Mouse (Mus musculus) c-Kit-negative CD71-positive TER-119-positive erythroid progenitor cells, embryonic 14.5 days (primary cell): ENCODE measurements around the gene Sec31a.
A peak's percentile ranks its signal among the peaks of the same experiment; 100 is the strongest.

Source experiments
- DNase-seq: peaks from one replicate; pipeline ENCODE4 v3.0.0-alpha.2; 2013; ENCODE audit warnings: low read depth, low spot score

Sec31a gene

GRCm38 (mm10) chr5:100408485-100408884 lies 7.5 kb downstream of the Sec31a start:
- no peak for DNase-seq

- DNase-seq = no peak
Observed at GRCm38 (mm10) chr5:100396753-100397152, 19.3 kb downstream of the Sec31a start.

DNA sequence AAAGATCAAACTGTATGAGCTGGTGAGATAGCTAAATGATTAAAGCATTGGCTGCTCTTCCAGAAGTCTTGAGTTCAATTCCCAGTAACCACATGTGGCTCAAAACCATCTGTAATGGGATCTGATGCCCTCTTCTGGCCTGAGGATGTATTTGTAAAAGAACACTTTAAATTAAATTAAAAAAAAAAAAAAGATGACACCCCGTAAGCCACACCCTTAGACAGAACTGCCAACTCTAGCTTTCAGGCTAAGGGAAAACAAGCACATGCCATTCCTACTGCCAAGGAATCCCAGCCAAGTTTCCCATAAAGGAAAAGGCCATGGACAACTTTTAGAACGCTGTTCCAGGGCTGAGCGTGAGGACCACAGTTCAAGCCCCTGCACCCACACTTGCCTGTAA lies 22.4 kb downstream of the Sec31a start:
- no peak for DNase-seq

- DNase-seq = no peak
Observed at GRCm38 (mm10) chr5:100392436-100392955, 23.5 kb downstream of the Sec31a start.

DNA sequence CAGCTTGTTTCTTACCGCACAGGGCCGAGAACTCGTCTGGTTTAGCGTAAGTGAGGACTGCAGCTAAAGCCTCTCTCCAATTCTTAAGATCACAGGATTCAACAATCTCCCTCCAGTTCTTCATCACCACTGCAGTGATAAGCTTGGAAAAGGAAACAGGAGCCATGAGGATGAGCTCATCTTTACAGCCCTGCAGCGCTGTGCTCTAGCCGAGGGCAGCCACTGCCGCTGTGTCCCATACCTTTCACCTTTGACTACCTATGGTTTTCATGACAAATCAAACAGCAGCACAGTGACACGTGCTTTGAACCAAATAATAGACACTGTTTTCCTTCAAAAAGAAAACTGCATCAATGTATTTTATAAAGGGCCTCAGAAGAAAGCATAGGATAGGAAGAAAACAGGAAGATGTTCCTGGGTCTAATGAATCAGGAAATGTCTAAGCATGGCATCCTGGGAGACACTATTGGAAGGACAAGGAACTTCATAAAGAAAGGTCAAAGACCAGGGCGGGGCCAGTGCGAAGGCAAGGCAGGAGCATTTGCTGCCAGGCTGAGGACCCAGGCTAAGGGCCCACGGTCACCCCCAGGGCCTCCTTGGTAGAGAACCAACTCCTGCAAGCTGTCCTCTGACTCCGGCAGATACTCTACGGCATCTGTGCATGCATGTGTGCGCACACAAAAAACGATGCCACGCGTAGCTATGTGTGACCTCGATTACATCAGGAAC lies 32.1 kb downstream of the Sec31a start:
- no peak for DNase-seq

DNA sequence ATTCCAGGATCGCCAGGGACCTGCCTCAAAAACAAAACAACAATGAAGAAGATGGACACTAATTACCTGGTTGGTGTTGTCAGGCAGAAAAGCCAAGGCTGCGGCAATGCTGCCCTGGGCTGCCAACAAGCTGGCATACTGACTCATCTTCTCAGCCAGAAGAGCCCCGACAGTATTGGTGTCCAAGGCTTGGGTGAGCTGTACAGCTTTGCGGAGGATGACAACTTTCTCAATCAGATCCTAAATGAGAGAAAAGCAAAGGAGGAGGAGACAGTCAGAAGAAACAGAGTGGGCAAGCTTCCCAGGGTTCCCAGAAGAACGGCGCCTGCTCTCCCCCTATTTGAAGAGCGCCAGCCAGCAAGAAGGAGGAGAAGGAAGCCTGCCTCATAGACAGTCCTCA lies 34.9 kb downstream of the Sec31a start:
- DNase-seq = no peak

DNA sequence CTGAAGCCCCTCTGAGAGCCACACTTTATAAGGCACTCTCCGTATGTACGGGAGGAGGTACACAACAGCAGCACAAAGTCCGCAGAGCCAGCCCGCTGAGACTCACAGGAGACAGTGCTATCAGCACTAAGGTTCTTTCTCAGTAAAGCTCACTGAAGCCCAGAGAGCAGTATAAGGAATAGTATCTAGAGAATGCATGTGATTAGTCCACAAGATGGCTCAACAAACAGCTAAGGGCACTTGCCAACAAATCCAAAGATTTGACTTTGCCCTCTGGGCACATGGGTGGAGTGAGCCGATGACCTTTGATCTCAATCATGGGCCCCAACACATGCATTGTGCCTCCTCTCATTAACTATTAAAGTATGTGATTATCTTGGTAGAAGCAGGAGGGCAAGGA lies 35.8 kb downstream of the Sec31a start:
- no peak for DNase-seq

- DNase-seq = no peak
Observed at GRCm38 (mm10) chr5:100378981-100379380, 37.1 kb downstream of the Sec31a start.

GRCm38 (mm10) chr5:100378211-100378610 lies 37.8 kb downstream of the Sec31a start:
- no peak for DNase-seq

DNA sequence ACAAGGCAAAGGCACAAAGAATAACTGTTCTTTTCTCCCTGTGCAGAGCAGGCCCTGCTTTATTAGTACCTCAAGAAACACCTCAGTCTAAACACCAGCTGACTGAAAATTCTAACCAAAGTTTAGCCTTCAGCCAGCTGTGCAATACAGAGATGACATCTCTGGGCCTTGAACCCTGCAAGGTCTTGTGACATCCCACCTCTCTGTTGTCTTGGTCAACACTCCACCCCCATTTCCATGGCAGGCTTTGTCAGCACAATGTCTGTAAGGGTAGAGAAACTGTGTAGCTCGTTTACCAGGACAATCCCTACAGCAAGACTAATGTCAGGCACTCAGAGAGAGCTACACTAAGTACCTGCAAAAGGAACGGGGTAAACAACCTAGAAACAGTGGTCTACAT lies 38.7 kb downstream of the Sec31a start:
- no peak for DNase-seq

DNA sequence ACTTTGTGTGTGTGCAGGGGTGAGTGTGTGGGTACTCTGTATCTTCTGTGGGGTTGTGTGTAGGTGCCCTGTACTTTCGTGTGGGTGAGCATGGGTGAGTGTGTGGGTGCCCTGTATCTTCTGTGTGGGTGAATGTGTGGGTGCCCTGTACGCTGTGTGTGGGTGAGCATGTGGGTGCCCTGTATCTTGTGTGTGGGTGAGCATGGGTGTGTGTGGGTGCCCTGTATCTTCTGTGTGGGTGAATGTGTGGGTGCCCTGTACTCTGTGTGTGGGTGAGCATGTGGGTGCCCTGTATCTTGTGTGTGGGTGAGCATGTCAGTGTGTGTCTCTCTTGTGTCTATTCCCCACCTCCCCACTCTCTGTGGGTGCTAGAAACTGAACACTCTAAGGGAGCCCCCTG lies 41.3 kb downstream of the Sec31a start:
- no peak for DNase-seq

DNA sequence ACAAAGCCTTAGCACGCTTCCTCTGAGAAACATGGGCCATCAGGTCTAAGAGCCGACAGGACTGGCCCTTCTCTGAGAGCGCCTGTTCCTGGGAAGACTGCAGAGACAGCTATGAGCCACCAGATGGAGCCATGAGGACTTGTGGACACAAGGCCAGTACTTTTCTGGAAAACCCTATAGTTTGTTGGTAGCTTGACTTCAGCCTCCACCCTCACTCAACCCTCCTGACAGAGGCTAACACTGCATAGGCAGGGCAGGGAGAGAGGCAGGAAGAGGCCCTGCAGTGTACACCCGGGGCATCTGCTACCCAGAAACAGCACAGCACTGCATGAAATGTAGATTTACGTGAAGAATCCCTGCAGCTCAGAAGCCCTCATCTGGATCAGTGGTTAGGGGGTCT lies 42.1 kb downstream of the Sec31a start:
- DNase-seq = peak; percentile 12

DNA sequence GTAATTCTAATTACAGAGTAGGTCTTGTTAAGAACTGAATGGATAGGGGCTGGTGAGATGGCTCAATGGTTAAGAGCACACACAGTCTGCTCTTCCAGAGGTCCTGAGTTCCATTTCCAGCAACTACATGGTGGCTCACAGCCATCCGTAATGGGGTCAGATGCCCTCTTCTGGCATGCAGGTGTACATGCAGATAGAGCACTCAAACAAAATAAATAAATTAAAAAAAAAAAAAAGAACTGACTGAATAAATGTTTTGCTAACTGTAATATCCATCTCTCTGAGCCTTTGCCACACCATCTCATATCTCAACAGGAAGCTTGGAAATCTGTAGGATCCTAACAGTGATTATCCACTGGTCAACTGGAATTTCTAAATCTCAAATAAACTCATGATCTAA lies 45.1 kb downstream of the Sec31a start:
- DNase-seq = no peak

GRCm38 (mm10) chr5:100369825-100370459 lies 46.1 kb downstream of the Sec31a start:
- no peak for DNase-seq

DNA sequence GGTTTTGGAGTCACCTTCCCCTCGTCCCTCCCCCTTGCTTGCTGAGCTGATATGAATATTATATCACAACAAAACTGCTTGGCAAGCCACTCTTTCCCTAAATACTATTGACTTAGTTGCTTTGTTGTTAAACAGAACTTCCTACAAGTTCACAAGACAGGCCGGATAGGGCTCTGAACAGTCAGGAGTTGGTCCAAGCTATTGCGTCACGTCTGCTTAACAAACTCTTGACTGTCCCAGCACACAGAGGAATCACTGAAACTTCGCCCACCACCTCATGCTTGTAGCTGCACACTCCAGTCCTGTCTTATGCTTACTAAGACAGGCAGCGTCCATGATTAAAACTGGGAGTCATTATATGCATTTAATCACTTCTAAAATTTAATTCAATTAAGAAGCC lies 46.9 kb downstream of the Sec31a start:
- no peak for DNase-seq

GRCm38 (mm10) chr5:100368527-100368926 lies 47.5 kb downstream of the Sec31a start:
- no peak for DNase-seq

GRCm38 (mm10) chr5:100367051-100367450 lies 49.0 kb downstream of the Sec31a start:
- DNase-seq = no peak

DNA sequence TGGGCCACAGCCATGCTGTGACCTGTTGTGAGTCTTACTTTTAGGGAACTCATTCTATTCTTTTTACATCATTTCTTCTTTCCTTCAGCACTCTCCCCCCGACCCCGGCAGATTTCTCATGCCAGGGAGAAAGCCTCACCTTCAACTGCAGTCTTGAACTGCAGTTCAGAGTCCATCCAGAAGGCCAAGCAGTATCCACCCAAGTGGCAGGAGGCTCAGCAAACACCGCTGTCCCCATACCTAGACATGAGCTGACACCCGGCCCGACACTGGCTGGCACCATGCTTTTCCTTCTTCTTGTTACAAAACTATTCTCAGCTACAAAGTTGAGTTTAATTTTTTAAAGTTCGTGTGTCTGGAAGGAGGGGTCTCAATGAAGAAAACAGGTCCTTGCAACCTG lies 55.7 kb downstream of the Sec31a start:
- DNase-seq = no peak

GRCm38 (mm10) chr5:100358334-100358733 lies 57.7 kb downstream of the Sec31a start:
- DNase-seq = no peak

DNA sequence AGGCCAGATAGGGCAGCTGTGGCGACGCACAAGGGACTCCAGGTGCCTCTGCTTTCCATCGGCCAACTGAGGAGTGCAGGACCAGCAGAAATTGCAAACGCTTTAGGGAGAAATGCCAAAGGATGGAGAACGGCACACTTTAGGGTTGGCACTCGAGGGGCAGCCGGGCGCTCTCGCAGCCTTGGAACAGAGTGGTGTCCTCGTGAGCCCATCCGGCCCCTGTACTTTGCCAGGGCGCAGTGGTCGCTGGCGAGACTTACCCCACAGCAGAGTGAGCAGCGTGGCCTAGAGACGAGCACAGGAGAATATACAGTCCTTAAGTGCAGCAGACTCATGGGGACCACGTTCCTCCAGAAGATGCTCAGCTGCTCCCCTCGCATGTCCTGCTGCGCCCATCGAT lies 61.4 kb downstream of the Sec31a start:
- DNase-seq = no peak

- no peak for DNase-seq
Observed at GRCm38 (mm10) chr5:100352986-100353848, 62.8 kb downstream of the Sec31a start.

DNA sequence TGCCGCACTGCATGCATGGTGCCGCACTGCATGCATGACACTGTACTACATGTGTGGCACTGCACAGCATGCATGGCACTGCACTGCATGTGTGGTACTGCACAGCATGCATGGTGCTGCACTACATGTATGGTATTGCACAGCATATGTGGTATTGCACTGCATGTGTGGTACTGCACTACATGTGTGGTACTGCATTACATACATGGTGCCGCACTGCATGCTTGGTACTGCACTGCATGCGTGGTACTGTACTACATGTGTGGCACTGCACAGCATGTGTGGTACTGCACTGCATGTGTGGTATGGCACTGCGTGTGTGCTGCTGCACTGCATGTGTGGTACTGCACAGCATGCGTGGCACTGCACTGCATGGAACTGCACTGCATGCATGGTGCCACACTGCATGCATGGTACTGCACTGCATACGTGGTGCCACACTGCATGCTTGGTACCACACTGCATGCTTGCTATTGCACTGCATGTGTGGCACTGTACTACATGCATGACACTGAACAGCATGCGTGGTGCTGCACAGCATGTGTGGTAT lies 65.1 kb downstream of the Sec31a start:
- no peak for DNase-seq
